Mouse (Mus musculus): ENCODE measurements around the gene Asb17.

DNA sequence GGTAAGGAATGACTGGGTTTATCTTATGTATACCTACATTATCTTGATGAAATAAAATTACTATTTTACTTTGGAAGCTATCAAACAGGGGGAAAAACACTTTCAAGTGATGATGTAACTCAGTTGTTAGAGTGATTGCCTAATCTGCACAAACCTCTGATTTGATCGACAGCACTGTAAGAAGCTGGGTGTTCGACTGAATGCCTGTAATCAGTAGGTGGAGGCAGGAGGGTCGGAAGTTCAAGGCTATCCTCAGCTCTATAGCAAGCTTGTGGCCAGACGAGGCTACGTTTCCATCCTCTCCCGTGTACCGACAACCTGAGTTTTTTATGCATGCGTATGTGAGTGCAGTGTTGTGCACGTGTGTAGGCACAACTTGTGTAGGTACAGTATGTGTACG lies 18.8 kb upstream of the Asb17 start:
- no peak for TF ChIP-seq POLR2A (IDR thresholded peaks at IDR 0.05; ENCODE audit: insufficient read depth, low read depth, low read length)
- TF ChIP-seq CTCF (IDR thresholded peaks at IDR 0.05; ENCODE audit: insufficient read depth, low read depth, low read length) = no peak
